8 mouse cellular contexts compared by ENCODE assay signal in the genomic region with DNA sequence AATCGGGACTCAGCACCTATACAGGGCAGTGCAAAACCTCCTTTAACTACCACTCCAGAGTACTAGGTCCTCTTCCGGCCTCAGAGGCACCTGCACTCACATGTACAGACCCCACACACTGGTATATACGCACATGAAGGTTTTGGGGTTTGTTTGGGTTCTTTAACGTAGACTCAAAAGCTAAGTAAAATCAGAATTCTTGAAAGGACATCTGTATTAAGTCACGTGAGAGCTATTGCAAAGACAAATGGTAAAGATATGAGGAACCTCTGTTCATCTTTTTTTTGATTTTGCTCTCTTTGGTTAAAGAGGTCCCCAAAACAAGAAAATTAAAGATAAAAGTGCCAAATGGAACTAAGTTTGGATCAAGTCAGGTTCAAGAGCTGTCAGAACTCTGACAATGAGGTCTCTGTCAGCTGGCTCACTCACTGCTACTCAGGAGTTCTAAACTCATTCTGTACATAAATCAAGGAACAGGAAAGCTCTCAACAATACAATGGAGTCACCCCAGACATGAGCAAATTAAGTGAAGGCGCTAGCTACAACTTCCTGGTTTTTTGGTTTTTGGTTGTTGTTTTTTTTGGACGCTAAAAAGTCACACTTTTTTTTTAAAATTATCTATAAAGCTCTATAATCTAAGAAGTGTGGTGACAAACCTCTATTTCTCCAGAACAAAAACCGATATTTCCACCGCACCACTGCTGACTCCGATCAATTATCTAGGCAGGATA. TPM values are rescaled to one million over a fixed set of nuclear protein-coding genes. Genes with fewer than 3 reads are reported as not detected.
DNase-seq lines count a peak whose midpoint lies in the region; ATAC-seq and TF ChIP-seq lines count a peak whose summit lies in the region.

No protein-coding gene starts in this region.

- H3K4me3 ChIP-seq in heart, embryonic 14.5 days (ENCODE audit: control insufficient read depth in 1 of 2, insufficient read depth in 1 of 2, low read depth in 1 of 2, low read length in 2 of 2) = peak overlapping the region; percentile 82 to 90
- H3K4me3 ChIP-seq in E14TG2a.4 (replicated peaks; ENCODE audit: low read length) = peak overlapping the region; percentile 90
- H3K4me3 ChIP-seq in forebrain, embryonic 16.5 days (replicated peaks; ENCODE audit: low read length) = peak overlapping the region; percentile 97

- H3K9ac ChIP-seq in heart, embryonic 14.5 days (ENCODE audit: low read length) = peak overlapping the region; percentile 95
- H3K9ac ChIP-seq in forebrain, embryonic 16.5 days (replicated peaks; ENCODE audit: low read depth, low read length) = peak overlapping the region; percentile 98

- peak overlapping the region; percentile 79 for H3K4me2 ChIP-seq in heart, embryonic 14.5 days (ENCODE audit: low read length)
- H3K4me2 ChIP-seq in forebrain, embryonic 16.5 days (ENCODE audit: low read length) = peak overlapping the region; percentile 73

- intact Hi-C loops in heart, postnatal 36 days (cut with DNase I) = loop anchor here (1.0 to 10.0 kb wide), 3 partner anchors 40 to 982 kb away; a partner anchor contains a TSS

- H3K9me3 ChIP-seq in heart, embryonic 14.5 days (ENCODE audit: control insufficient read depth, low read length) = no peaks in the 10 kb centered on the region
- H3K9me3 ChIP-seq in E14TG2a.4 (ENCODE audit: low read length) = no peaks in the 10 kb centered on the region
- H3K9me3 ChIP-seq in forebrain, embryonic 16.5 days (ENCODE audit: control insufficient read depth, low read length) = no peaks in the 10 kb centered on the region

- TF ChIP-seq CTCF in E14TG2a.4 (conservative IDR thresholded peaks at IDR 0.05; ENCODE audit: low read length) = no peak

- no peak for ATAC-seq in heart, embryonic 14.5 days (ENCODE audit: insufficient number of reproducible peaks, insufficient read depth, low FRiP score, low read depth)
- ATAC-seq in forebrain, embryonic 16.5 days = no peak
- 0 out of 2 replicates have a peak, but pooled peaks have one; percentile 32 for ATAC-seq in megakaryocyte-erythroid progenitor cell, adult 5-6 weeks (replicated peaks; ENCODE audit: low FRiP score, low TSS enrichment, poor library complexity, severe bottlenecking)

- DNase-seq in heart, postnatal 36 days = no peak
- no peak for DNase-seq in adrenal gland, postnatal 10 days
- no peak for DNase-seq in urinary bladder, postnatal 4 days (ENCODE audit: low spot score in 2 of 2)
- no peak for DNase-seq in spleen, postnatal 14 days (ENCODE audit: low spot score in 2 of 2)

- no peaks in the 10 kb centered on the region for H3K27me3 ChIP-seq in heart, embryonic 14.5 days (ENCODE audit: control insufficient read depth, insufficient read depth, low read length)
- H3K27me3 ChIP-seq in E14TG2a.4 (ENCODE audit: insufficient read depth, low read length) = peaks cover 8% of the 10 kb centered on the region
- no peaks in the 10 kb centered on the region for H3K27me3 ChIP-seq in forebrain, embryonic 16.5 days (replicated peaks; ENCODE audit: control insufficient read depth, insufficient read depth, low read length)

- peak overlapping the region; percentile 98 for H3K27ac ChIP-seq in heart, embryonic 14.5 days (replicated peaks in 1 of 2; ENCODE audit: control insufficient read depth in 1 of 2, insufficient read depth in 1 of 2, low read depth in 2 of 2, low read length in 2 of 2)
- peak overlapping the region; percentile 97 for H3K27ac ChIP-seq in forebrain, embryonic 16.5 days (ENCODE audit: low read length)

- peaks cover 2 to 20% of the 10 kb centered on the region in 2 experiments; a peak in 3 of 4 replicates for H3K4me1 ChIP-seq in heart, embryonic 14.5 days (ENCODE audit: control insufficient read depth in 2 of 2, insufficient read depth in 2 of 2, low read length in 2 of 2)
- peaks cover 48% of the 10 kb centered on the region for H3K4me1 ChIP-seq in E14TG2a.4 (replicated peaks; ENCODE audit: low read depth, low read length)
- H3K4me1 ChIP-seq in forebrain, embryonic 16.5 days (replicated peaks; ENCODE audit: control insufficient read depth, insufficient read depth, low read length) = peaks cover 8% of the 10 kb centered on the region

- 30% methylated on average over 10 of the region's 10 CpGs for WGBS in heart, embryonic 14.5 days
- 38% methylated on average over 10 of the region's 10 CpGs for WGBS in forebrain, embryonic 16.5 days

- H3K36me3 ChIP-seq in heart, embryonic 14.5 days (ENCODE audit: control insufficient read depth, insufficient read depth, low read length) = peaks cover 21% of the 10 kb centered on the region; the same call in 1 of the 2 replicates
- H3K36me3 ChIP-seq in E14TG2a.4 (ENCODE audit: insufficient read depth, low read length) = peaks cover 14% of the 10 kb centered on the region
- H3K36me3 ChIP-seq in forebrain, embryonic 16.5 days (ENCODE audit: control insufficient read depth, insufficient read depth) = no peaks in the 10 kb centered on the region

RNA-seq across cellular contexts. Expression of a gene that starts 1.1 kb away (rescaled TPM):
- polyA plus RNA-seq in heart, embryonic 14.5 days (2014; fragmentation: Nextera tagmentation; extraction: Ambion mirVana) = 22.8 and 23.2 TPM in 2 replicates
- 10 to 100 TPM; 19.6 to 20.5 TPM for total RNA-seq in heart, postnatal 36 days (2021)
- polyA plus RNA-seq in forebrain, embryonic 16.5 days (2015; fragmentation: Nextera tagmentation; extraction: Ambion mirVana) = 37.3 and 39.4 TPM in 2 replicates
- total RNA-seq in megakaryocyte-erythroid progenitor cell, adult 5-6 weeks (2014; fragmentation: Nextera tagmentation) = 42.6 and 43.9 TPM in 2 replicates
- 17.6 and 26.4 TPM in 2 replicates for total RNA-seq in megakaryocyte-erythroid progenitor cell, adult 5-6 weeks (2017)
- total RNA-seq in adrenal gland, postnatal 10 days (2021) = 10 to 100 TPM; 31.4 to 36.9 TPM

RNA-seq across cellular contexts. Expression of a gene that starts 40.1 kb away (rescaled TPM):
- polyA plus RNA-seq in heart, embryonic 14.5 days (2014; fragmentation: Nextera tagmentation; extraction: Ambion mirVana) = 39.8 and 40.7 TPM in 2 replicates
- 10 to 100 TPM; 20.9 to 23.2 TPM for total RNA-seq in heart, postnatal 36 days (2021)
- 68.5 and 73.6 TPM in 2 replicates for polyA plus RNA-seq in forebrain, embryonic 16.5 days (2015; fragmentation: Nextera tagmentation; extraction: Ambion mirVana)
- 95.7 and 102 TPM in 2 replicates for total RNA-seq in megakaryocyte-erythroid progenitor cell, adult 5-6 weeks (2014; fragmentation: Nextera tagmentation)
- 122 and 145 TPM in 2 replicates for total RNA-seq in megakaryocyte-erythroid progenitor cell, adult 5-6 weeks (2017)
- 10 to 100 TPM; 27.4 to 36.0 TPM for total RNA-seq in adrenal gland, postnatal 10 days (2021)
